Mouse (Mus musculus) 3134 (cell line): ENCODE measurements around the gene Gm10135.
"Not testable (repeated sequence)": the region's sequence is repeated elsewhere in the genome, so short reads cannot be mapped to it uniquely, and the experiment has no call there.

Source experiments
- DNase-seq: peaks from one replicate; pipeline ENCODE4 v3.0.0-alpha.2; 2011; ENCODE audit warnings: low spot score; ENCODE audit not compliant: insufficient read length; ENCODE audit errors: extremely low read depth

Gene Gm10135

GRCm38 (mm10) chr5:72974602-72975001, at the start of gene Gm10135:
TSS of gene Gm10135 (minus strand) at chr5:72974702.
- DNase-seq, result no peak

- DNase-seq, result no peak
Observed at GRCm38 (mm10) chr5:73023801-73024200, 49.3 kb upstream of the Gm10135 start.

- DNase-seq, result no peak
Observed at GRCm38 (mm10) chr5:73014745-73015144, 40.2 kb upstream of the Gm10135 start.

- not testable (repeated sequence) for DNase-seq
Observed at GRCm38 (mm10) chr5:73013611-73014287, 39.2 kb upstream of the Gm10135 start.

- not testable (repeated sequence) for DNase-seq
Observed at GRCm38 (mm10) chr5:73012884-73013610, 38.5 kb upstream of the Gm10135 start.

GRCm38 (mm10) chr5:73011806-73012205, 37.3 kb upstream of the Gm10135 start:
- not testable (repeated sequence) for DNase-seq

- DNase-seq, result not testable (repeated sequence)
Observed at GRCm38 (mm10) chr5:73008230-73008629, 33.7 kb upstream of the Gm10135 start.

- DNase-seq, result no peak
Observed at GRCm38 (mm10) chr5:73007582-73007959, 33.1 kb upstream of the Gm10135 start.

GRCm38 (mm10) chr5:73006784-73007581, 32.5 kb upstream of the Gm10135 start, which contains the start of gene Slc10a4:
TSS of gene Slc10a4 (plus strand) at chr5:73006883.
- peak; percentile 8 for DNase-seq

- DNase-seq, result no peak
Observed at GRCm38 (mm10) chr5:73004046-73004445, 29.5 kb upstream of the Gm10135 start.

GRCm38 (mm10) chr5:72998546-72998945, 24.0 kb upstream of the Gm10135 start:
- DNase-seq, result not testable (repeated sequence)

GRCm38 (mm10) chr5:72995379-72995778, 20.9 kb upstream of the Gm10135 start:
- DNase-seq, result no peak

- no peak for DNase-seq
Observed at GRCm38 (mm10) chr5:72994928-72995327, 20.4 kb upstream of the Gm10135 start.

- no peak for DNase-seq
Observed at GRCm38 (mm10) chr5:72994424-72994823, 19.9 kb upstream of the Gm10135 start.

GRCm38 (mm10) chr5:72992474-72992873, 18.0 kb upstream of the Gm10135 start:
- no peak for DNase-seq

- DNase-seq, result no peak
Observed at GRCm38 (mm10) chr5:72989756-72990155, 15.3 kb upstream of the Gm10135 start.

GRCm38 (mm10) chr5:72987786-72988185, 13.3 kb upstream of the Gm10135 start:
- no peak for DNase-seq

- DNase-seq, result peak; percentile 20
Observed at GRCm38 (mm10) chr5:72984091-72984490, 9.6 kb upstream of the Gm10135 start.

- DNase-seq, result no peak
Observed at GRCm38 (mm10) chr5:72976539-72976938, 2.0 kb upstream of the Gm10135 start.

- DNase-seq, result no peak
Observed at GRCm38 (mm10) chr5:72975996-72976395, 1.5 kb upstream of the Gm10135 start.

- no peak for DNase-seq
Observed at GRCm38 (mm10) chr5:72972934-72973333, 1.6 kb downstream of the Gm10135 start.
